Mouse (Mus musculus): Measurements from ENCODE around the gene Ccdc71. TPM values are rescaled to one million over a fixed set of nuclear protein-coding genes. Genes with fewer than 3 reads are reported as not detected.

The Ccdc71 gene
- total RNA-seq, 2 experiments from 2014 or later, result 27.7 to 31.3 TPM

- intact Hi-C loops (cut with DNase I), result no loop called here
Observed at GRCm38 (mm10) chr9:108455747-108456571, 4.4 kb upstream of the Ccdc71 start.

GRCm38 (mm10) chr9:108456953-108457352, 3.4 kb upstream of the Ccdc71 start:
- no peak for DNase-seq
- intact Hi-C loops (cut with DNase I), result no loop called here

More at GRCm38 (mm10) chr9:108455747-108456571, 4.4 kb upstream of the Ccdc71 start:
- DNase-seq, result no peak

- intact Hi-C loops (cut with DNase I), result loop anchor here (2.0 kb wide), 1 partner anchor 19 kb away; the partner anchor contains the start of gene Lamb2
- no peak for DNase-seq
Observed at GRCm38 (mm10) chr9:108459939-108460318, 398 bp upstream of the Ccdc71 start.

GRCm38 (mm10) chr9:108461181-108461631, 879 bp downstream of the Ccdc71 start, which contains the start of gene Klhdc8b:
Klhdc8b (minus strand) TSS chr9:108461581.
- intact Hi-C loops (cut with DNase I), result loop anchor here (2.0 kb wide), 1 partner anchor 18 kb away; the partner anchor contains the start of gene Lamb2
- DNase-seq, result no peak

GRCm38 (mm10) chr9:108461675-108462074, 1.3 kb downstream of the Ccdc71 start:
- intact Hi-C loops (cut with DNase I), result loop anchor here (2.0 kb wide), 1 partner anchor 17 kb away; the partner anchor contains the start of gene Lamb2
- DNase-seq, result no peak

- DNase-seq, result peak; percentile 59 to 64
Observed at GRCm38 (mm10) chr9:108462192-108462591, 1.9 kb downstream of the Ccdc71 start.

GRCm38 (mm10) chr9:108463713-108464112, 3.4 kb downstream of the Ccdc71 start:
- intact Hi-C loops (cut with DNase I), result no loop called here
- DNase-seq, result no peak

More at GRCm38 (mm10) chr9:108462192-108462591, 1.9 kb downstream of the Ccdc71 start:
- intact Hi-C loops (cut with DNase I), result no loop called here

GRCm38 (mm10) chr9:108466219-108466618, 5.9 kb downstream of the Ccdc71 start:
- intact Hi-C loops (cut with DNase I), result no loop called here
- DNase-seq, result no peak

GRCm38 (mm10) chr9:108469430-108469829, 9.1 kb downstream of the Ccdc71 start:
- intact Hi-C loops (cut with DNase I), result no loop called here
- no peak for DNase-seq

GRCm38 (mm10) chr9:108469845-108470244, 9.5 kb downstream of the Ccdc71 start:
- intact Hi-C loops (cut with DNase I), result no loop called here
- DNase-seq, result no peak

- DNase-seq, result no peak
- intact Hi-C loops (cut with DNase I), result no loop called here
Observed at GRCm38 (mm10) chr9:108474528-108474927, 14.2 kb downstream of the Ccdc71 start.

- intact Hi-C loops (cut with DNase I), result loop anchor here (2.0 kb wide), 1 partner anchor 18 kb away; the partner anchor contains the start of genes Ccdc71 and Klhdc8b
Observed at GRCm38 (mm10) chr9:108478638-108479156, 18.4 kb downstream of the Ccdc71 start.

GRCm38 (mm10) chr9:108479241-108479640, 18.9 kb downstream of the Ccdc71 start:
- no peak for DNase-seq
- intact Hi-C loops (cut with DNase I), result loop anchor here (2.0 kb wide), 1 partner anchor 18 kb away; the partner anchor contains the start of genes Ccdc71 and Klhdc8b

More at GRCm38 (mm10) chr9:108478638-108479156, 18.4 kb downstream of the Ccdc71 start:
- peak; percentile 93 to 94 for DNase-seq

GRCm38 (mm10) chr9:108479721-108480351, 19.5 kb downstream of the Ccdc71 start, which contains the start of gene Lamb2:
Lamb2 (plus strand) TSS chr9:108479736.
- DNase-seq, result peak; percentile 80 to 81
- intact Hi-C loops (cut with DNase I), result loop anchor here (2.0 kb wide), 1 partner anchor 19 kb away; the partner anchor contains the start of genes Ccdc71 and Klhdc8b

GRCm38 (mm10) chr9:108480813-108481519, 20.6 kb downstream of the Ccdc71 start:
- intact Hi-C loops (cut with DNase I), result no loop called here
- DNase-seq, result peak; percentile 37 to 38

GRCm38 (mm10) chr9:108481520-108482210, 21.3 kb downstream of the Ccdc71 start:
- DNase-seq, result peak; percentile 61 to 75
- intact Hi-C loops (cut with DNase I), result no loop called here

GRCm38 (mm10) chr9:108483051-108483790, 22.9 kb downstream of the Ccdc71 start:
- DNase-seq, result no peak
- intact Hi-C loops (cut with DNase I), result no loop called here

- DNase-seq, result no peak
- intact Hi-C loops (cut with DNase I), result no loop called here
Observed at GRCm38 (mm10) chr9:108484021-108484420, 23.7 kb downstream of the Ccdc71 start.

Data from heart, postnatal 10 days (tissue).